Mouse (Mus musculus) lung, embryonic 16.5 days (tissue): ENCODE data around the gene Nexn. TPM values are rescaled to one million over a fixed set of nuclear protein-coding genes. Genes with fewer than 3 reads are reported as not detected.

Source experiments
- polyA plus RNA-seq: library from polyadenylated mRNA; unstranded; fragments of >200 nt; fragmentation: Nextera tagmentation; extraction: Ambion mirVana; gene quantifications from 2 replicates; pipeline ENCODE4 v1.2.1, GENCODE M21; 2015

Nexn gene
- polyA plus RNA-seq, 1 experiment from 2014 or later, result 79.2 TPM

Other genes starting within 250 kb of the Nexn start
- gene Gipc2, start 100.1 kb downstream of the Nexn start, polyA plus RNA-seq, result 12.3 and 13.4 TPM in 2 replicates
- 44.0 and 44.8 TPM in 2 replicates for gene Dnajb4, start 56.0 kb downstream of the Nexn start, polyA plus RNA-seq
- 231 and 251 TPM in 2 replicates for gene Fubp1, start 55.9 kb downstream of the Nexn start, polyA plus RNA-seq
- gene Miga1, start 74.1 kb upstream of the Nexn start, polyA plus RNA-seq, result 14.7 and 15.7 TPM in 2 replicates
- 57.6 and 58.4 TPM in 2 replicates for gene Usp33, start 80.1 kb upstream of the Nexn start, polyA plus RNA-seq
- 40.3 and 42.3 TPM in 2 replicates for gene Zzz3, start 129.1 kb upstream of the Nexn start, polyA plus RNA-seq